Mouse (Mus musculus) forebrain, embryonic 15.5 days (tissue): ENCODE results near the gene Clec12a. TPM values are rescaled to one million over a fixed set of nuclear protein-coding genes. Genes with fewer than 3 reads are reported as not detected.

Source experiments
- polyA plus RNA-seq: library from polyadenylated mRNA; unstranded; fragments of >200 nt; fragmentation: Nextera tagmentation; extraction: Ambion mirVana; gene quantifications from 2 replicates; pipeline ENCODE4 v1.2.1, GENCODE M21; 2015

Gene Clec12a
- polyA plus RNA-seq, 1 experiment from 2014 or later: 0.11 TPM

Other genes with a start within 250 kb of the Clec12a start
- gene Clec2e, start 241.8 kb upstream of the Clec12a start, polyA plus RNA-seq: not detected in 2 replicates
- gene Clec2d, start 162.1 kb upstream of the Clec12a start, polyA plus RNA-seq: 0.14 TPM in 1 of 2 replicates, not detected in the other
- gene Cd69, start 67.3 kb upstream of the Clec12a start, polyA plus RNA-seq: not detected in 2 replicates
- gene 4922502D21Rik, start 10.9 kb upstream of the Clec12a start, polyA plus RNA-seq: not detected in 2 replicates
- 0.14 TPM in 1 of 2 replicates, not detected in the other for gene Clec12b, start 43.2 kb downstream of the Clec12a start, polyA plus RNA-seq
- 1.5 and 1.8 TPM in 2 replicates for gene Clec1b, start 54.6 kb downstream of the Clec12a start, polyA plus RNA-seq
- gene Clec9a, start 66.2 kb downstream of the Clec12a start, polyA plus RNA-seq: 0.10 and 0.13 TPM in 2 replicates
- 0.92 and 1.5 TPM in 2 replicates for gene Clec1a, start 109.3 kb downstream of the Clec12a start, polyA plus RNA-seq
- not detected in 2 replicates for gene Olr1, start 164.5 kb downstream of the Clec12a start, polyA plus RNA-seq
- gene Tmem52b, start 169.9 kb downstream of the Clec12a start, polyA plus RNA-seq: not detected in 2 replicates
- 186 and 197 TPM in 2 replicates for gene Gabarapl1, start 190.5 kb downstream of the Clec12a start, polyA plus RNA-seq
- not detected in 2 replicates for gene Klre1, start 235.2 kb downstream of the Clec12a start, polyA plus RNA-seq
- not detected in 2 replicates for gene Klrd1, start 249.1 kb downstream of the Clec12a start, polyA plus RNA-seq